Mouse (Mus musculus) regulatory T cell (primary cell): ENCODE measurements around the gene Mvb12a.

ENCODE experiments used
- in situ Hi-C: fragments of 300-600 bp; cut with MboI, MseI; formaldehyde crosslinking; loops from one replicate; pipeline ENCODE4 v1.15.1; 2025; ENCODE audit warnings: high pct_unique_total_duplicates

Gene Mvb12a

GRCm38 (mm10) chr8:71561401-71561800 lies 18.7 kb downstream of the Mvb12a start:
- in situ Hi-C loops = loop anchor here (5.0 kb wide), 1 partner anchor 71 kb away; no protein-coding TSS in a partner anchor

DNA sequence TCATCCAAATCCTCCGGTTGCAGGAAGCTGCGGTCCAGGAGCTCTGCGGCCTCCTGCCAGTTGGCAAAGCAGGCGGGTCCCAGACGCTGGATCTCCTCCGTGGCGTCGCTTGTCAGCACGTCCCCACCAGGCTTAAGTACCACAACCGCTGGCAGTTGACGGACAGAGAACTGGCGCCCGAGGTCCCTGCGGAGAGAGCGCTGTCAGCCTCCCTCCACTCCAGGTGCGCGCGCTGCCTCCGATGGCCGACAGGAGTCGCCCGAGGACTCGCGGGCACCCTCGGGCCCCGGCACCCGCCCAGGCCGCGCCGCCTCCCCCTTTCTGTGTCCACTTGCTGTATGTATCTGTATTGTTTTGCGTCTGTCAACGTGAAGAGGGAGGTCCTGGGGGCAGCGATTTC lies 20.0 kb downstream of the Mvb12a start:
- in situ Hi-C loops = loop anchor here (5.0 kb wide), 1 partner anchor 70 kb away; no protein-coding TSS in a partner anchor

DNA sequence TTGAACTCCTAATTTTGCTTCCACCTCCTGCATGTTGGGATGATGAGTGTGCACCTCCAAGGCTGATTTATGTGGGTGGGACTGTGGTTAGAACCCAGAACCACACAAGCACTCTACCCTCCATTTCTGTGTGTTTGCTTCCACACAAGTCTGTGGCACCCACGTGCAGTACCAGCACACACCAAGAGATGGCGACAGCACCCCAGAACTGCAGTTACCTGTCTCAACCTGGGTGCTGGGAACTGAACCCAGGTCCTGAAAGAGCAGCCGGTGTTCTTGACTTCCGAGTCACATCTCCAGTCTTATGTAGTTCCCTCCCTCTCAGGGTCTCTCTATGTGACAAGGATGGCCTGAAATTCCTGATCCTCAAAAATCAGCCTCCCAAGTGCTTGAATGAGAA lies 21.3 kb downstream of the Mvb12a start:
- in situ Hi-C loops = loop anchor here (5.0 kb wide), 1 partner anchor 68 kb away; no protein-coding TSS in a partner anchor

DNA sequence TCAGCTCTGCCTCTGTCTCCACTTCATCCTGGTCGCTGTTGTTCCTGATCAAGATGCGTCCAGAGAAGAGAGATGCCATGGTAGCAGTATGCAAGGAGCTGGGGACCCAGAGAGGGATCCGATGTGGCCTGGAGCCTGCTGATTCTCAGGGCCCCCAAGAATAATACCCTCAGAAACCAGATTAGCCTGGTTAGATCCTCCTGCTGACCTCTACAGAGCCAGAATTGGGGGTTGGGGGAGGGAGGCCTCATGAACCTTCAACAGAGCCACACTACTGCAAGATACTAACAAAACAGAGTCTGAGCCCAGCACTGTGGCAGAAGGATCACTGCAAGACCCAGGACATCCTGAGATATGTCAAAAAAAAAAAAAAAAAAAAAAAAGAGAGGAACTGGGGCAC lies 23.8 kb downstream of the Mvb12a start, which contains the start of gene Nxnl1:
TSS of gene Nxnl1 (minus strand) at position 101 of the 400 bp plus-strand sequence.
- in situ Hi-C loops = loop anchor here (5.0 kb wide), 1 partner anchor 91 kb away; no protein-coding TSS in a partner anchor

GRCm38 (mm10) chr8:71567587-71567986 lies 24.9 kb downstream of the Mvb12a start:
- in situ Hi-C loops = loop anchor here (5.0 kb wide), 1 partner anchor 90 kb away; no protein-coding TSS in a partner anchor

GRCm38 (mm10) chr8:71568387-71568937 lies 25.7 kb downstream of the Mvb12a start, which contains the start of gene Slc27a1:
Gene Slc27a1 (plus strand): TSS chr8:71568882.
- in situ Hi-C loops = loop anchor here (5.0 kb wide), 1 partner anchor 89 kb away; no protein-coding TSS in a partner anchor

DNA sequence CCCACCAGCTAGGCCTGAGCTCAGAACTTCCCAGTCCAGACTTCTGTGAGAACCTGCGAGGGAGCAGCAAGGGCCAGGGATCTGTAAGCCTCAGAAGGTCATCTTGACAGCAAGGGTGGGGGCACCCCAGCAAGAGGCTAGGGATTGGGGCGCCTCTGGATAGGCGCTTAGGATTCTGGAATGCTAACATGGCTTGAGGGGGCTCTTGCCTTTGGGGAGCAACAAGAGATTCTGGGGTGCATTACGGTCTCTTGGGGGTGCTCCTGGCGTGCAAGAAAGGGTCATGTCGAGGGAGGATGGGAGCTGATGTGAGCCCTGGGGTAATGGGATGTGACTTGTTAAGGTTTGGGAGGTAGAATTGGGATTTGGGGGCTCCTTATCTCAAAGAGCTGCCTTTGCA lies 26.2 kb downstream of the Mvb12a start:
- in situ Hi-C loops = loop anchor here (5.0 kb wide), 1 partner anchor 88 kb away; no protein-coding TSS in a partner anchor

- in situ Hi-C loops = loop anchor here (5.0 kb wide), 1 partner anchor 88 kb away; no protein-coding TSS in a partner anchor
Measured at GRCm38 (mm10) chr8:71569366-71570290, 26.9 kb downstream of the Mvb12a start.

GRCm38 (mm10) chr8:71570291-71570954 lies 27.7 kb downstream of the Mvb12a start:
- in situ Hi-C loops = no loop called here

- in situ Hi-C loops = no loop called here
Measured at GRCm38 (mm10) chr8:71572077-71572476, 29.4 kb downstream of the Mvb12a start.

DNA sequence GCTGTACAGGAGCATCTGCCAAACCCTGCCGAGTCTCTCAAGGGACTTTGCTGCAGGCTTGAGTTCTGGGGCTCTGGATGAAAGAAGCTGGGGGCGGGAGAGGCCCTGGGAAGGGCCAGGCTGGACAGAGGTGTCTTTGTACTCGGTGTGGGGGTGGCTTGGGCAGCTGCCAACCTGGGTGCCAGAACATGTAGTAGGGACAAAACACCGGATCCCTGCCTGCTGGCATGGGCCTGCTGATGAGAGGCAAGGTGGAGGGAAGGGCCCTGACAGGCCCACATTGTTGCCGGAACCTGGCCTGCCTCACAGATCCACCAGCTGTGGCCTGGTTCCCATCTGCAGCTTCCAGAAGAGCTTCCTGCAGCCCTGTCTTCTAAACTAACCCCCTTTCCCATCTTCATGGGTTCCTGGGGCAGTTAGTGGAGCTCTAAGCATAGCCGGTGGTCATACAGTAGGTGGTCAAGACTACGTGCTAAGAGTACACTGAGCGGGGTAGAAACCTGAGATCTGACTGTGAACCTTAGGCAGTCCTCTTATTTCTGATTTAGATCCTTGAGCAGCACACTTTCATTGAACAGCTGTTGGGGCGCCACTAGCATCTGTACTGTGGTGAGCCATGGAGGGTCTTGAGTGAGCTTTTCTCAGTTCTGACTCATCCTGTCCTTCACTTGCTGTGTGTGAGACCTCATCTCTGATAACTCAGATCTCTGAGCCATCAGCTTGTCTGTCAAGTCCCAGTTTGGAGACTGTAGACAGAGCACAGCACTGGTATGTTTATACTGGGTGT lies 30.3 kb downstream of the Mvb12a start:
- in situ Hi-C loops = no loop called here

GRCm38 (mm10) chr8:71574426-71574825 lies 31.7 kb downstream of the Mvb12a start:
- in situ Hi-C loops = no loop called here

- in situ Hi-C loops = no loop called here
Measured at GRCm38 (mm10) chr8:71575020-71575419, 32.3 kb downstream of the Mvb12a start.

- in situ Hi-C loops = no loop called here
Measured at GRCm38 (mm10) chr8:71577856-71578387, 35.2 kb downstream of the Mvb12a start.

GRCm38 (mm10) chr8:71579009-71579408 lies 36.3 kb downstream of the Mvb12a start:
- in situ Hi-C loops = no loop called here

- in situ Hi-C loops = no loop called here
Measured at GRCm38 (mm10) chr8:71579476-71579875, 36.8 kb downstream of the Mvb12a start.

GRCm38 (mm10) chr8:71580201-71580600 lies 37.5 kb downstream of the Mvb12a start:
- in situ Hi-C loops = no loop called here

DNA sequence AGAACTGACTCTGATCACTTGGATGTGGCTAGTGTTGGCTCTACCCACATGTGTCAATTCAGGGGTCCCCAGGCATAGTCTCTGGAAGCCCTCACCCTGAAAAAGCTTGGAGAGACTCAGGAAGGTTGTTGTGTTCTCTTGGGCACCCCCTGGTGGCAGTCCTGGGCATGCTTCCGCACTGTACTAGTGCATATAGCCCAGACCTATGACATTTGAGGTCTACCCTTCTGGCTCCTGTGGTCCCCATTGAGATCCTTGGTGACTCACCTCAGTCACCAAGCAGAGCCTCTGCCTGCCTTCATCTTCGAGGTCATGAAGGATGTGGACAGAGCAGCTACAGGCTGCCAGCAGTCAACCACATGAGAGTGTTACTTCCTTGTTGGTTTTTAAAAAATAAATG lies 44.2 kb downstream of the Mvb12a start:
- in situ Hi-C loops = no loop called here

DNA sequence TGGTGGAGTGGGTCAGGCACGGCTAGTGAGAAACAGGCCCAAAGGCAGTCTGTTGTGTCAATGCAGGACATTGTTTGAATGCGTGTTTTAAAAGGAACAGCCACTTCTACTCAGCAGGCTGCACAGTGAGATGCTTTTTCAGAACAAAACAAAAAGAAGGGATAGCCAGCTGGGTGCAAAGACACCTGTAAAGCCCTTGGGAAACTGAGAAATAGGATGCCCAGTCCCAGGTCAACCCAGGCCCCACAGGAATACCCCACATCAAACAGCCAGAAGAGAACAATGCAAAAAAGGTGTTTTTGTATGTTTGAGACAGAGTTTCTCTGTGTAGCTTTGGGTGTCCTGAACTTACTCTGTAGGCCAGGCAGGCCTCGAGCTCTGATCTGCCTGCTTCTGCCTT lies 46.0 kb downstream of the Mvb12a start:
- in situ Hi-C loops = no loop called here

- in situ Hi-C loops = no loop called here
Measured at GRCm38 (mm10) chr8:71591017-71591416, 48.3 kb downstream of the Mvb12a start.
